Mouse (Mus musculus) intestine, embryonic 14.5 days (tissue): Measurements from ENCODE around the gene Cd300e. TPM values are rescaled to one million over a fixed set of nuclear protein-coding genes. Genes with fewer than 3 reads are reported as not detected.

Experiments
- polyA plus RNA-seq: library from polyadenylated mRNA; unstranded; fragments of >200 nt; fragmentation: Nextera tagmentation; extraction: Ambion mirVana; gene quantifications from 2 replicates; pipeline ENCODE4 v1.2.1, GENCODE M21; 2014

The Cd300e gene
- polyA plus RNA-seq, 1 experiment from 2014 or later, result 0.19 TPM

Other genes starting within 250 kb of the Cd300e start
- gene Gprc5c, start 211.0 kb downstream of the Cd300e start, polyA plus RNA-seq, result 21.8 and 23.6 TPM in 2 replicates
- gene Cd300a, start 172.1 kb downstream of the Cd300e start, polyA plus RNA-seq, result 0.89 and 1.3 TPM in 2 replicates
- 0.20 and 0.36 TPM in 2 replicates for gene Cd300lb, start 127.8 kb downstream of the Cd300e start, polyA plus RNA-seq
- gene Cd300c, start 93.0 kb downstream of the Cd300e start, polyA plus RNA-seq, result not detected in 2 replicates
- 0.13 and 0.15 TPM in 2 replicates for gene Cd300ld, start 72.3 kb downstream of the Cd300e start, polyA plus RNA-seq
- gene Cd300c2, start 60.3 kb downstream of the Cd300e start, polyA plus RNA-seq, result 1.7 and 3.0 TPM in 2 replicates
- not detected in 2 replicates for gene Cd300ld2, start 46.0 kb downstream of the Cd300e start, polyA plus RNA-seq
- not detected in 2 replicates for gene Cd300ld4, start 35.2 kb downstream of the Cd300e start, polyA plus RNA-seq
- gene Cd300ld5, start 24.4 kb downstream of the Cd300e start, polyA plus RNA-seq, result not detected in 2 replicates
- gene Cd300ld3, start 13.8 kb downstream of the Cd300e start, polyA plus RNA-seq, result not detected in 2 replicates
- 3.3 and 5.0 TPM in 2 replicates for gene Rab37, start 29.3 kb upstream of the Cd300e start, polyA plus RNA-seq
- 0.27 and 1.0 TPM in 2 replicates for gene Cd300lf, start 71.8 kb upstream of the Cd300e start, polyA plus RNA-seq
- 157 and 165 TPM in 2 replicates for gene Slc9a3r1, start 101.2 kb upstream of the Cd300e start, polyA plus RNA-seq
- gene Tmem104, start 125.3 kb upstream of the Cd300e start, polyA plus RNA-seq, result 7.0 and 8.3 TPM in 2 replicates
- gene Nat9, start 125.7 kb upstream of the Cd300e start, polyA plus RNA-seq, result 16.4 and 16.7 TPM in 2 replicates
- gene Grin2c, start 205.1 kb upstream of the Cd300e start, polyA plus RNA-seq, result not detected in 2 replicates
- gene Fdxr, start 214.9 kb upstream of the Cd300e start, polyA plus RNA-seq, result 11.3 and 14.2 TPM in 2 replicates
- gene Fads6, start 235.5 kb upstream of the Cd300e start, polyA plus RNA-seq, result 1.4 and 1.6 TPM in 2 replicates
- gene Otop2, start 245.0 kb upstream of the Cd300e start, polyA plus RNA-seq, result not detected in 2 replicates